Mouse (Mus musculus): Measurements from ENCODE around the gene Adipor1.
"Not testable (repeated sequence)": the region's sequence is repeated elsewhere in the genome, so short reads cannot be mapped to it uniquely, and the experiment has no call there.

The Adipor1 gene

DNA sequence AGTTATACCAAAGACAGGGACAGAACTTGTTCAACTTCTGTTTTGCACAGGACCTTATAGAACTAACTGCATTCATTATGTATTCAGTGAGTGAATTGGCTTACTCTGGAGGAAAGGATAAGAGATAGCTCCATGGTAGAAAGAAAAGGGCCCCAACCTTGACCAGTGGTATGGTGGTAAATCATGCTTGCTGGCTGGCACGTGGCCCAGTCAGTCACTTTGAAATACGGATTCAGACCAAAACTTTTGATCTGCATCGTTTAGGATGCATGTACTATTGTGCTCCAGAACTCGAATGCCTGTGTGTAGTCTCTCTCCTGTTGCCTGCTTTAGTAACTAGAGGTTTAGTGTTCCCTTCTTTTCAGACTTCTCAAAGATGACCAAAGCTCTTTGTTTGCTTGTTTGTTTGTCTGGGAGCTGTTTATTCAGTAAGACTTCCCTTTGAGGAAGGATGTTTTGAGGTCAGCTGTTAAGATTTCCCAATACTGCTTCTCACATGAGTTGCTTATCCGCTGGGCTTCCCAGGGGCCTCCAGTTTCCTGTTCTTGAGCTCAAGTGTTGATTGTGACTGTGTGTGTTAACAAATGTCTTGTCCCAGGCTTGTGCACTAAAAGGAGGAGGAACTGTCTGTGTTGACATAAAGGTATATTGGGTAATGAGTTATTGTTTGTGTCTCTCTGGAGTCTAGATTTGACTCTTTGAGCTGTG is 4.7 kb downstream of the Adipor1 start:
- DNase-seq (ENCODE audit: low read depth): no peak

DNA sequence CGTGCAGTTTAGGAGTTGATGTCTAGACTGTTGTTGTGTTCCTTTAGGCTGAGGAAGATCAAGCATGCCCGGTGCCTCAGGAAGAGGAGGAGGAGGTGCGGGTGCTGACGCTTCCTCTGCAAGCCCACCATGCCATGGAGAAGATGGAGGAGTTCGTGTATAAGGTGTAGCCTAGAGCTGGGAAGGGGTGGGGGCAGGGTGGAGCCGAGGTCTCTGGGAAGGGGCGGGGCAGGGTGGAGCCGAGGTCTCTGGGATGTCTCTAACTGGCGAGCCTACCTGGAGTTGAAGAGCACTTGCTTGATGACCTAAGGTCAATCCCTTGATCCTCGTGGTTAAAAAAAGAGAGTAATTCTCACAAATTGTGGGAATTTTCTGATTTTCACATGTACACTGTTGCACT is 8.7 kb downstream of the Adipor1 start:
- DNase-seq (ENCODE audit: low read depth): no peak

DNA sequence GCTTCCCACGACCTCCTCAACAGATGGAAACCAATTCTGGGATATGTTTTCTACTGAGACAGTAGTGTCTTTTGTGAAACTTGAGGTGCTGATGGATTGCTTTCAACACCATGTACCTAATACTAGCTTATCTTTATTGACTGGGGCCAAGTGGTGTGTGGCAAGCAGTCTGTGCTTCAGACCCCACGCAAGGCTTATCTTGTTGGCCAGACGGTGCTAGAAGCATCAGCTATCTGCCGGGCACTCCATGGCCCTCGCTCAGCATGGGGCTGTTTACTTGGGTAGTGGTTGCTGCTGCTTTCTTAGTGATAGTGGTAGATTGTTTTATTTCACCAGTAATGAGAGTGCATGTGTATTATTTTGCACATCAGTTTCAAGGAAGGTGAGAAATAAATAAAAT is 11.1 kb downstream of the Adipor1 start:
- DNase-seq (ENCODE audit: low read depth): peak; percentile 56

GRCm38 (mm10) chr1:134433002-134433401 is 17.8 kb downstream of the Adipor1 start:
- no peak for DNase-seq (ENCODE audit: low read depth)

GRCm38 (mm10) chr1:134433473-134433872 is 18.3 kb downstream of the Adipor1 start:
- no peak for DNase-seq (ENCODE audit: low read depth)

DNA sequence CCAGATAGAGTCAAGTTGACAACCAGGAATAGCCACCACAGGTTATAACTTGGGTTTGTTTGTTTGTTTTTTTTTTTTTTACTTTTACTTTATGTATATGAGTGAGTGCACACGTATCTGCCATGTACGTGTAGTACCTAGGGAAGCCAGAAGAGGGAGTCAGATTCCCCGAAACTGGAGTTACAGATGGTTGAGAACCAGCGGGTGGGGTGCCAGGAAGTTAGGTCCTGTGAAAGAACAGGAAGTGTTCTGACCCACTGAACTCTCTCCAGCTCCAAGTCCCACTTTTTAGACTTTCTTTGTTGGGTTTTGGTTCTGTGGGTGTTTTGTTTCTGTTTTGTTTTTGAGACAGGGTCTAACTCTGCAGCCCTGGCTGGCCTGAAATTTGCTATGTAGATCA is 20.2 kb downstream of the Adipor1 start:
- DNase-seq (ENCODE audit: low read depth): peak; percentile 57

DNA sequence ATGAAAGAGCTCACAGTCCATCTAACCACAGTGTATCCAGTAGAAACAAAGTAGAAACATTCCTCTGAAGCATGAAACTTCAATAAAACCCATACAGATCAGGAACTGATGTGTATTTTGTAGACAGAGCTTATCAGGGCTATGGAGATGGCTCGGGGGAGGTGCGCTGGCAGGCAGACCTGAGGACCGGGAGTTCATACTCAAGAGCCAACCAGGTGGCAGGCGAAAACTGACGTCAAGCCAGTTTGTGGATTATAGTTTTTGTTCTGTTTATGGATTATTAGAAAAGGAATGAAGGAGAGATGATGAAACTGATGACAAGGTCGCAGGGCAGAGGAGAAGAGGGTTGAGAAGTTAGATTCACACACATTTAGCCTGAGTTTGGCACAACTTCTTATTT is 25.3 kb downstream of the Adipor1 start:
- no peak for DNase-seq (ENCODE audit: low read depth)

DNA sequence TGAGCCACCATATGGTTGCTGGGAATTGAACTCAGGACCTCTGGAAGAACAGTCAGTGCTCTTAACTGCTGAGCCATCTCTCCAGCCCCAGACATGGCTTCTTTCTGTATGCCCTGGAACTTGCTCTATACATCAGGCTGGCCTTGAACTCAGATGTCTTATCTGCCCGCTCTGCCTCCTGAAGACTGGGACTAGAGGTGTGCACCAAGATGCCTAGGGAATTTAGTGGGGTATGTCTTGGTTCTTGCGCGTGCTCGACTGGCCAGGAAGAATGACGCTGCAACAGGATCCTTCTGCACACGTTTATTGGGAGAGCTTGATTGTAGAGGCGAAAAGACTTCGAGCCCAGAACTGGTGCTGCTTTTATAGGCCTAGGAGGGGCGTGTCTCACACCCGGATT is 26.6 kb downstream of the Adipor1 start:
- not testable (repeated sequence) for DNase-seq (ENCODE audit: low read depth)

DNA sequence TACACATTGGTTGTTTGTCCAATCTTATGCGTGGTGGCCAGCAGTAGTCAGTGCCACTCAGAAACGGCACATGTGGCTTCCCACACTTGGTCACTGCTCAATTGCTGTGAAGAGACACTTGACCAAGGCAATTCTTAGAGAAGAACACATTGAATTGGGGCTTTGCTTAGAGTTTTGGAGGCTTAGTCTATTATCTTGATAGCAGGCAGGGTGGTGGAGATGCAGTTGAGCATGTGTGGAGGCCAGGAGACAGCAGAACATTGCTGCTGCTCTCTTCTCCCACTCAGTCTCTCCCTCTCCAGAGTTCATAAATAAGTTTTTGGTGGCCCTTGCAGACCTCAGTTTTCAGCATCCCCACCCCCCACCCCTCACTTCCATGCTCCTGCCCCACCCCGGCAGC is 27.2 kb downstream of the Adipor1 start:
- DNase-seq (ENCODE audit: low read depth): no peak

DNA sequence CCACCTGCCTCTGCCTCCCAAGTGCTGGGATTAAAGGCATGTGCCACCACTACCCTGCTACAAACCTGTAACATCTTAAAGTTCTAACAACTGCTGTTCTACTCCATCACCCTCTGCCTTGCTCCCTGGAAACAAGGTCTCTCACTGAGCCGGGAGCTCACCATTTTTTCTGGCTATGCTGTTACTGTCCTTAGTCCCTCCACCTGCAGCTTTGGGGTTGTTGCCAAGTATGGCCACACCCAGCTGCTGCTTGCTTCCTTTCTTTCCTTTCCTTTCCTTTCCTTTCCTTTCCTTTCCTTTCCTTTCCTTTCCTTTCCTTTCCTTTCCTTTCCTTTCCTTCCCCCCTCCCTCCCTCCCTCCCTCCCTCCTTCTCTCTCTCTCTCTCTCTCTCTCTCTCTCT is 28.1 kb downstream of the Adipor1 start:
- not testable (repeated sequence) for DNase-seq (ENCODE audit: low read depth)

- DNase-seq (ENCODE audit: low read depth): no peak
Observed at GRCm38 (mm10) chr1:134445418-134445817, 30.2 kb downstream of the Adipor1 start.

DNA sequence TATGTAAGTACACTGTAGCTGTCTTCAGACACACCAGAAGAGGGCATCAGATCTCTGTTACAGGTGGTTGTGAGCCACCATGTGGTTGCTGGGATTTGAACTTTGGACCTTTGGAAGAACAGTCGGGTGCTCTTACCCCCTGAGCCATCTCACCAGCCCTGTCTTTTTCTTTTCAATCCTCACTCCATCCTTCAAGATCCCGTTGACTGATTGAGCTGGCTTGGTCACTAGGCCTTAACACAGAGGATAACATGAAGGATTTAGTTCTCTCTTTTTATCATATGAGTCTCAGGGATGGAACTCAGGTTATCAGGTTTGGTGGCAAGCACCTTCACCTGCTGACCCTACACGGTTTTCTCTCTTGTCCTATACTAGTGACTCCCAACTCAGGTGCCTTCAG is 33.4 kb downstream of the Adipor1 start:
- not testable (repeated sequence) for DNase-seq (ENCODE audit: low read depth)

DNA sequence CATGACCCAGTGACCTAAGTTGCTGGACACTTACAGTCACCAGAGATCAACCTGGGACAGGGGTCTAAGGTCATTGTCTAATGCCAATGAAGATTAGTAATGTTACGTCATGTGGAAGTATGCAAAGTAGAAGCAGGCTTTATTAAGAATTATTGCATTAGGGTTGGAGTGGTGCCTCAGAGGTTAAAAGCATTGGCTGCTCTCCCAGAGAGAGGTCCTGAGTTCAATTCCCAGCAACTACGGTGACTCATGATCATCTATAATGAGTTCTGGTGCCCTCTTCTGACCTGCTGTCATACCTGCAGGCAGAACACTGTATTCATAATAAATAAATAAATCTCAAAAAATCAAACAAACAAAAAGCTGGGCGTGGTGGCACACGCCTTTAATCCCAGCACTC is 35.0 kb downstream of the Adipor1 start:
- no peak for DNase-seq (ENCODE audit: low read depth)

DNA sequence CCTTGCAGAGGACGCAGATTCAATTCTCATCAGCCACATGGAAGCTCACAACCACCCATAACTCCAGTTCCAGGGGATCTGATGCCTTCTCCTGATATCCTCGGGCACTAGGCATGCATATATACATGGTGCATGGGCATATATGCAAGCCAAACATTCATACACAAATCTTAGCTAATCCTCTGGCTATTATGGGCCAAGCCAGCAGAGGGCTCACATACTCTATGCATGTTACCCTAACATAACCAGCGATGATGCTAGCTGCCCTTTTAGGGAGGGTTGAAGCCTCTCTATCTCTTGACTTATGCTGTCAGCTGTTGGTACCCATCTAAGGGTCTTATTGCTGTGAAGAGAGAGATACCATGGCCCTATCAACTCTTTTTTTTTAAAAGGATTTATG is 35.8 kb downstream of the Adipor1 start:
- peak; percentile 53 for DNase-seq (ENCODE audit: low read depth)

- peak; percentile 73 for DNase-seq (ENCODE audit: low read depth)
Observed at GRCm38 (mm10) chr1:134454904-134455824, 40.0 kb downstream of the Adipor1 start, which contains the start of gene Klhl12. Gene Klhl12 (plus strand): TSS chr1:134455531.

- DNase-seq (ENCODE audit: low read depth): no peak
Observed at GRCm38 (mm10) chr1:134456060-134456459, 40.9 kb downstream of the Adipor1 start.

DNA sequence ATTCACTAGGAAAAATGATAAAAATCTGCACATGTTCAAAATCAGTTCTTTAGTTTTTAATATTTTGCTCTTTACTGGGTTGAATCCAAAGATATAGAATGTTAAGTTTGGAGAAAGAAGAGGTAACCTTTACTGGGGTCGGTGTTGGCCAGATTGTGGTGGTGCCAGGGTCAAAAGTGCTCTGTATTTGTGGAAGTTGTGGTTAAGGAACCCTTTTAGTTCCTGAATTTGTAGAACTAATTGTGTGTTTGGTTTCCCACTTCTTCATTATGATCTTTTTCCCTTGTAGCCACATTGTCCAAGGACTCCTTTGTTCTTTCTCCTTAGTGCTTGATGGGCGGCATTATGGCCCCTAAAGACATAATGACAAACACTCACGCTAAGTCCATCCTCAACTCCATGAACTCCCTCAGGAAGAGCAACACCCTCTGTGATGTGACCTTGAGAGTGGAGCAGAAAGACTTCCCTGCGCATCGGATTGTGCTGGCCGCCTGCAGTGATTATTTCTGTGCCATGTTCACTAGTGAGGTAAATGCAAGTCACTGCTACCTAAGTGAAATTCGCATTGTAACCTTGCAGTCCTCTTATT is 43.1 kb downstream of the Adipor1 start:
- DNase-seq (ENCODE audit: low read depth): no peak

DNA sequence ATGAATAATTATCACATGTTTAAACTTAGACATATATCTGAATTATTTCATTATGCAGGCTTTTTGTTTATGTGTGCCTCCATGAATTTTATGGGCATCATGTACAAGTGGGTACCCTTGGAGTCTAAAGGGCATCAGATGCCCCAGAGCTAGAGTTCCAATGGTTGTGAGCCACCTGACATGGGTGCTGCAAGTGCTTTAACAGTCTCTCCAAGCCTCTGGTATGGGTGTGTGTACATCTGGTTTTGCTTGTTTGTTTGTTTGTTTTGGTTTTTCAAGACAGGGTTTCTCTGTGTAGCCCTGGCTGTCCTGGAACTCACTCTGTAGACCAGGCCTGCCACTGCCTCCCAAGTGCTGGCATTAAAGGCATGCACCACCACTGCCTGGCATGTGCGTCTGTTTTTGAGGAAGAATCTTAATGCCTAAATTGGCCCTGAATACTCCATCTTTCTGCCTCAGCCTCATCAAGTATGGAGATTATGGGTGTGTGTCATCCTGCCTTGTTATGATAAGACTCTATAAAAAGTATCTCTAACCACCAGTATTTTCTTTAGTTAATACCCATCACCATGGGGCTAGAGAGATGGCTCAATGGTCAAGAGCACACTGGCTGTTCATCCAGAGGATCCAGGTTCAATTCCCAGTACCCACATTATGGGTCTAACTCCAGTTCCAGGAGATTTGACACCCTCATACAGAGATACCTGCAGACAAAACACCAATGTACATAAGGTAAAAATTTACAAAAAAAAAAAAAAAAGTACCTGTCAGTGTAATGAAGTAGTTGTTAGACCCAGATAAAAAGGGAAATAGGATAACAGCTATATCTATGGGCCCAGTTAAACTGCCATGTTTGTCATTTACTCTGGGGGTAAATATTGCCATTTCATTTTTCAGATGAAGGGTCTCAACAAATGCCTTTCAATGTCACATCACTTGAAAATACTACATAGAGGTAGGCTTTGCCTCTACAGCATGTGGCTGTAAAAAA is 45.4 kb downstream of the Adipor1 start:
- no peak for DNase-seq (ENCODE audit: low read depth)

All from c-Kit-positive CD71-negative TER-119-negative erythroid progenitor cells, embryonic 14.5 days (primary cell).